Comparison of ENCODE assay signal across 18 mouse cellular contexts in the genomic region with DNA sequence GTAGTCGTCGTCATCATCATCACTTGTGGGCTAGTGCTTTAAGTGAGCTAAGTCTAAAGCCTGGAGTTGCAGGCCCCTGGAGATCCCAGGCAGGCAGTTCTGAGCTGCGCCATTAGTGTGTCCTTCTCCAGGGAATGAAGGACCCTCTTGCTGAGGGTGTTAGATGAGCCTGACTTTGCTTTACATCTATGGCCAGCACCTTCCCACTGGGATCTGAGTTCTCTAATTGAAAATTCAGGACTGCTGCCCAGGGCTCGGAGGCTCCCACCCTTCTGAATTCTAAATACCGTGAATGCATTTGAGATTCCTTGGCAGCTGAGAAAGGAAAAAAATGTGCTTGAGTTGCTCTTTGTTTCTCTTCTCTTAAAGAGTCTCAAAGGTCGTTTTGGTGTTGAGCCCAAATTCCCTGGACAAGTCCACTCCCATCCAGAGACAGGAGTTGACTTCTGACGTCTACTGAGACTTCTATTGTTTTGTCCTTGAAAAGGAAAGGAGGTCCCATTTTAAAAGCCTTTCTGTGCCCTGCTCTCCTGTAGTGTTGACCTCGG.
DNase-seq lines count a peak whose midpoint lies in the region; ATAC-seq and TF ChIP-seq lines count a peak whose summit lies in the region.
"Had no signal": no experiment of that assay in that cellular context is flagged by ENCODE, and none has a peak within 500 bp of the region (broad histone marks: within the 10 kb centered on the region; RNA-seq: fewer than 3 reads in every experiment).

No protein-coding gene starts in this region.

- H3K4me1 ChIP-seq in kidney, embryonic 14.5 days (ENCODE audit: control insufficient read depth, insufficient read depth, low read length): no peaks in the 10 kb centered on the region
- H3K4me1 ChIP-seq in intestine, postnatal 0 days (replicated peaks; ENCODE audit: control insufficient read depth, insufficient read depth, low read length): no peaks in the 10 kb centered on the region
- H3K4me1 ChIP-seq: embryonic facial prominence, embryonic 13.5 days; heart, embryonic 13.5 days; intestine, embryonic 15.5 days; liver, embryonic 13.5 days had no signal

- no peak overlapping the region for H3K9ac ChIP-seq in kidney, embryonic 14.5 days (ENCODE audit: low read depth, low read length)
- no peak overlapping the region for H3K9ac ChIP-seq in intestine, postnatal 0 days (ENCODE audit: low read depth, low read length)
- H3K9ac ChIP-seq: embryonic facial prominence, embryonic 13.5 days; heart, embryonic 13.5 days; intestine, embryonic 15.5 days; liver, embryonic 13.5 days had no signal

- no peak for DNase-seq in gastrocnemius, adult 2 months
- DNase-seq in gastrocnemius, postnatal 10 days: no peak
- DNase-seq in kidney, adult 18-20 months: peak; percentile 17
- DNase-seq in NIH3T3 (ENCODE audit: low read depth): peak; percentile 13
- DNase-seq in kidney, postnatal 14 days: peak; percentile 39
- DNase-seq in cerebellum, adult 8-10 months: no peak
- DNase-seq: B cell, adult 2 months; cerebellum, adult 11 months; gastrocnemius, postnatal 25 days; left cerebral cortex, postnatal 4 days; liver, embryonic 13.5 days; thymus, adult 2 months had no signal

- 76% methylated on average over 8 of the region's 8 CpGs for WGBS in kidney, embryonic 14.5 days
- 68% methylated on average over 8 of the region's 8 CpGs for WGBS in intestine, postnatal 0 days

- intact Hi-C loops in gastrocnemius, adult 2 months (cut with DNase I): no loop called here

- H3K36me3 ChIP-seq in kidney, embryonic 14.5 days (ENCODE audit: control insufficient read depth, insufficient read depth, low read length): no peaks in the 10 kb centered on the region
- no peaks in the 10 kb centered on the region for H3K36me3 ChIP-seq in intestine, postnatal 0 days (ENCODE audit: control insufficient read depth, insufficient read depth)
- H3K36me3 ChIP-seq: embryonic facial prominence, embryonic 13.5 days; heart, embryonic 13.5 days; intestine, embryonic 15.5 days; liver, embryonic 13.5 days had no signal

- no peak overlapping the region for H3K4me2 ChIP-seq in kidney, embryonic 14.5 days (replicated peaks; ENCODE audit: low read depth, low read length)
- no peak overlapping the region for H3K4me2 ChIP-seq in intestine, postnatal 0 days (replicated peaks; ENCODE audit: low read depth)
- H3K4me2 ChIP-seq: embryonic facial prominence, embryonic 13.5 days; heart, embryonic 13.5 days; intestine, embryonic 15.5 days; liver, embryonic 13.5 days had no signal

- ATAC-seq in kidney, embryonic 14.5 days (ENCODE audit: low FRiP score, low TSS enrichment): no peak
- no peak for ATAC-seq in intestine, postnatal 0 days
- ATAC-seq: intestine, embryonic 15.5 days had no signal

- H3K27ac ChIP-seq in gastrocnemius, adult 2 months: peak overlapping the region; percentile 16; the same call in 1 of the 2 replicates
- no peak overlapping the region for H3K27ac ChIP-seq in kidney, embryonic 14.5 days (ENCODE audit: low read depth, low read length)
- H3K27ac ChIP-seq in intestine, postnatal 0 days (ENCODE audit: low read depth, low read length): no peak overlapping the region
- H3K27ac ChIP-seq: embryonic facial prominence, embryonic 13.5 days; heart, embryonic 13.5 days; intestine, embryonic 15.5 days; liver, embryonic 13.5 days had no signal

- no peaks in the 10 kb centered on the region for H3K9me3 ChIP-seq in kidney, embryonic 14.5 days (ENCODE audit: control insufficient read depth, low read length)
- H3K9me3 ChIP-seq in intestine, postnatal 0 days (ENCODE audit: control insufficient read depth): no peaks in the 10 kb centered on the region
- H3K9me3 ChIP-seq: embryonic facial prominence, embryonic 13.5 days; heart, embryonic 13.5 days; intestine, embryonic 15.5 days; liver, embryonic 13.5 days had no signal

- no peak for TF ChIP-seq CTCF in gastrocnemius, adult 2 months (IDR thresholded peaks at IDR 0.05)
- no peak for TF ChIP-seq CTCF in intestine, postnatal 0 days (IDR thresholded peaks at IDR 0.05; ENCODE audit: low read depth)

- no peak overlapping the region for H3K4me3 ChIP-seq in gastrocnemius, adult 2 months
- no peak overlapping the region for H3K4me3 ChIP-seq in kidney, embryonic 14.5 days (ENCODE audit: low read length)
- no peak overlapping the region for H3K4me3 ChIP-seq in intestine, postnatal 0 days (ENCODE audit: low read depth, low read length)
- H3K4me3 ChIP-seq: embryonic facial prominence, embryonic 13.5 days; heart, embryonic 13.5 days; intestine, embryonic 15.5 days; liver, embryonic 13.5 days; myocyte had no signal

- no peaks in the 10 kb centered on the region for H3K27me3 ChIP-seq in kidney, embryonic 14.5 days (ENCODE audit: control insufficient read depth, insufficient read depth, low read length)
- H3K27me3 ChIP-seq in intestine, postnatal 0 days (replicated peaks; ENCODE audit: control insufficient read depth, insufficient read depth, low read length): no peaks in the 10 kb centered on the region
- H3K27me3 ChIP-seq: embryonic facial prominence, embryonic 13.5 days; heart, embryonic 13.5 days; intestine, embryonic 15.5 days; liver, embryonic 13.5 days had no signal

Comparison
In these comparisons a context has a peak if more than half of its experiments do, and no peak if none do; other contexts are left out.
1. DNase-seq: peak in kidney, adult 18-20 months (single experiment), NIH3T3 (single experiment) and kidney, postnatal 14 days (single experiment); none in gastrocnemius, adult 2 months (single experiment), gastrocnemius, postnatal 10 days (single experiment) and cerebellum, adult 8-10 months (single experiment).